Mouse (Mus musculus) forebrain, embryonic 15.5 days (tissue): ENCODE measurements at regions not wholly inside any gene's neighbourhood (a gene's known extent, or its start where the extent isn't known, plus 50 kb on each side); places are given as distances from the start of the nearest gene placed in this dataset.

Experiments used
- ATAC-seq: fragments of 200-750 bp; cut with Nextera tagmentation; replicated peaks from 2 replicates; pipeline ENCODE4 v1.8.0; 2017; ENCODE audit warnings: mild to moderate bottlenecking, moderate TSS enrichment, moderate library complexity
- H3K27ac ChIP-seq: fragments of 300-500 bp; sonication (generic); replicated peaks from 2 replicates; pipeline ENCODE4 v1.5.1; 2015; ENCODE audit warnings: mild to moderate bottlenecking, inconsistent platforms
- H3K27me3 ChIP-seq: fragments of 300-500 bp; sonication (generic); 2 replicates; pipeline ENCODE4 v1.6.1; 2015; ENCODE audit warnings: inconsistent platforms
- H3K36me3 ChIP-seq: fragments of 300-500 bp; sonication (generic); 2 replicates; pipeline ENCODE4 v1.6.1; 2015; ENCODE audit warnings: mild to moderate bottlenecking, inconsistent platforms
- H3K4me1 ChIP-seq: fragments of 300-500 bp; sonication (generic); 2 replicates; pipeline ENCODE4 v1.6.1; 2015; ENCODE audit warnings: inconsistent platforms
- H3K4me2 ChIP-seq: fragments of 300-500 bp; sonication (generic); replicated peaks from 2 replicates; pipeline ENCODE4 v1.6.1; 2015; ENCODE audit warnings: mild to moderate bottlenecking, inconsistent platforms
- H3K4me3 ChIP-seq: fragments of 300-500 bp; sonication (generic); 2 replicates; pipeline ENCODE4 v1.5.1; 2015; ENCODE audit warnings: mild to moderate bottlenecking, inconsistent platforms
- H3K9ac ChIP-seq: fragments of 300-500 bp; sonication (generic); replicated peaks from 2 replicates; pipeline ENCODE4 v1.6.1; 2015; ENCODE audit warnings: mild to moderate bottlenecking, inconsistent platforms
- H3K9me3 ChIP-seq: fragments of 300-500 bp; sonication (generic); 2 replicates; pipeline ENCODE4 v1.6.1; 2016; ENCODE audit warnings: inconsistent platforms
- WGBS: fragments of 180-500 bp; shearing (Covaris S2); methylation state at CpG from one replicate; pipeline ENCODE4 v1.1.7; 2015; ENCODE audit warnings: mixed read lengths; 5-methylcytosine and 5-hydroxymethylcytosine counted together

- Histone ChIP-seq H3K9me3 (no peaks in the 10 kb centered on the region), H3K4me3 (peak overlapping the region; percentile 38), H3K9ac (peak overlapping the region; percentile 44), H3K27me3 (no peaks in the 10 kb centered on the region), H3K4me1 (peaks cover 7% of the 10 kb centered on the region; the same call in 1 of the 2 replicates), H3K27ac (peak overlapping the region; percentile 49), H3K4me2 (peak overlapping the region; percentile 55), H3K36me3 (no peaks in the 10 kb centered on the region)
- peak; percentile 38; the same call in 1 of the 2 replicates for ATAC-seq
- 44% methylated on average over 12 of the region's 12 CpGs for WGBS
These were observed 97.8 kb upstream of the Cpsf6 start for GRCm38 (mm10) chr10:117477331-117478201.

GRCm38 (mm10) chr10:117475086-117475945, 95.5 kb upstream of the Cpsf6 start:
- ATAC-seq = no peak
- WGBS = 77% methylated on average over 13 of the region's 13 CpGs
- Histone ChIP-seq H3K27ac (no peak overlapping the region), H3K9me3 (no peaks in the 10 kb centered on the region), H3K27me3 (no peaks in the 10 kb centered on the region), H3K4me2 (no peak overlapping the region), H3K9ac (no peak overlapping the region), H3K36me3 (no peaks in the 10 kb centered on the region), H3K4me3 (no peak overlapping the region), H3K4me1 (peaks cover 7% of the 10 kb centered on the region; the same call in 1 of the 2 replicates)

GRCm38 (mm10) chr10:117474351-117475085, 94.7 kb upstream of the Cpsf6 start:
- no peak overlapping the region for H3K4me3 ChIP-seq
- no peak for ATAC-seq
- H3K9ac ChIP-seq = no peak overlapping the region
- 94% methylated on average over 4 of the region's 4 CpGs for WGBS
- no peaks in the 10 kb centered on the region for H3K9me3 ChIP-seq
- no peak overlapping the region for H3K4me2 ChIP-seq
- peaks cover 7% of the 10 kb centered on the region; the same call in 1 of the 2 replicates for H3K4me1 ChIP-seq
- H3K27ac ChIP-seq = no peak overlapping the region
- H3K36me3 ChIP-seq = no peaks in the 10 kb centered on the region
- H3K27me3 ChIP-seq = no peaks in the 10 kb centered on the region

- no peaks in the 10 kb centered on the region for H3K36me3 ChIP-seq
- ATAC-seq = no peak
These were observed 93.7 kb upstream of the Cpsf6 start for GRCm38 (mm10) chr10:117473471-117473870.

GRCm38 (mm10) chr10:117472568-117472930, 92.7 kb upstream of the Cpsf6 start:
- no peaks in the 10 kb centered on the region for H3K4me1 ChIP-seq
- H3K27me3 ChIP-seq = no peaks in the 10 kb centered on the region
- 90% methylated on average over 4 of the region's 4 CpGs for WGBS
- no peak overlapping the region for H3K4me2 ChIP-seq
- H3K27ac ChIP-seq = no peak overlapping the region
- no peak overlapping the region for H3K4me3 ChIP-seq
- no peak overlapping the region for H3K9ac ChIP-seq
- no peaks in the 10 kb centered on the region for H3K9me3 ChIP-seq
- ATAC-seq = no peak
- H3K36me3 ChIP-seq = no peaks in the 10 kb centered on the region

More at GRCm38 (mm10) chr10:117473471-117473870, 93.7 kb upstream of the Cpsf6 start:
- H3K27me3 ChIP-seq = no peaks in the 10 kb centered on the region
- no peak overlapping the region for H3K9ac ChIP-seq
- WGBS = 97% methylated on average over 4 of the region's 4 CpGs
- peaks cover 7% of the 10 kb centered on the region; the same call in 1 of the 2 replicates for H3K4me1 ChIP-seq
- no peaks in the 10 kb centered on the region for H3K9me3 ChIP-seq
- H3K4me3 ChIP-seq = no peak overlapping the region
- no peak overlapping the region for H3K4me2 ChIP-seq
- H3K27ac ChIP-seq = no peak overlapping the region

GRCm38 (mm10) chr10:117471818-117472567, 92.2 kb upstream of the Cpsf6 start:
- Histone ChIP-seq H3K4me2 (no peak overlapping the region), H3K4me3 (no peak overlapping the region), H3K9ac (no peak overlapping the region), H3K27me3 (no peaks in the 10 kb centered on the region), H3K27ac (no peak overlapping the region), H3K4me1 (no peaks in the 10 kb centered on the region), H3K9me3 (no peaks in the 10 kb centered on the region), H3K36me3 (no peaks in the 10 kb centered on the region)
- no peak for ATAC-seq
- WGBS = 73% methylated on average over 11 of the region's 11 CpGs

- H3K27me3 ChIP-seq = no peaks in the 10 kb centered on the region
- no peaks in the 10 kb centered on the region for H3K9me3 ChIP-seq
- 46% methylated on average over 8 of the region's 8 CpGs for WGBS
- H3K4me2 ChIP-seq = no peak overlapping the region
- no peak for ATAC-seq
- no peak overlapping the region for H3K27ac ChIP-seq
- no peak overlapping the region for H3K9ac ChIP-seq
- no peaks in the 10 kb centered on the region for H3K4me1 ChIP-seq
- H3K36me3 ChIP-seq = no peaks in the 10 kb centered on the region
- H3K4me3 ChIP-seq = no peak overlapping the region
These were observed 91.4 kb upstream of the Cpsf6 start for GRCm38 (mm10) chr10:117471036-117471817.

- Histone ChIP-seq H3K4me3 (no peak overlapping the region), H3K9ac (no peak overlapping the region), H3K4me2 (no peak overlapping the region), H3K4me1 (no peaks in the 10 kb centered on the region), H3K27ac (no peak overlapping the region), H3K36me3 (no peaks in the 10 kb centered on the region), H3K27me3 (no peaks in the 10 kb centered on the region), H3K9me3 (no peaks in the 10 kb centered on the region)
- ATAC-seq = no peak
- WGBS = 90% methylated on average over 2 of the region's 2 CpGs
These were observed 90.7 kb upstream of the Cpsf6 start for GRCm38 (mm10) chr10:117470481-117470880.

- no peak for ATAC-seq
- Histone ChIP-seq H3K9ac (no peak overlapping the region), H3K4me1 (no peaks in the 10 kb centered on the region), H3K27me3 (no peaks in the 10 kb centered on the region), H3K27ac (no peak overlapping the region), H3K9me3 (no peaks in the 10 kb centered on the region), H3K36me3 (no peaks in the 10 kb centered on the region), H3K4me3 (no peak overlapping the region), H3K4me2 (no peak overlapping the region)
- WGBS = 95% methylated on average over 3 of the region's 3 CpGs
These were observed 89.8 kb upstream of the Cpsf6 start for GRCm38 (mm10) chr10:117469573-117470090.

GRCm38 (mm10) chr10:117468931-117469572, 89.2 kb upstream of the Cpsf6 start:
- H3K36me3 ChIP-seq = no peaks in the 10 kb centered on the region
- H3K4me2 ChIP-seq = no peak overlapping the region
- no peak for ATAC-seq
- no peak overlapping the region for H3K27ac ChIP-seq
- H3K4me1 ChIP-seq = no peaks in the 10 kb centered on the region
- H3K9me3 ChIP-seq = no peaks in the 10 kb centered on the region
- H3K4me3 ChIP-seq = no peak overlapping the region
- no peak overlapping the region for H3K9ac ChIP-seq
- H3K27me3 ChIP-seq = no peaks in the 10 kb centered on the region
- 98% methylated on average over 3 of the region's 3 CpGs for WGBS
